Mouse (Mus musculus): ENCODE measurements at regions not wholly inside any gene's neighbourhood (a gene's known extent, or its start where the extent isn't known, plus 50 kb on each side); places are given as distances from the start of the nearest gene placed in this dataset.
A peak's percentile ranks its signal among the peaks of the same experiment; 100 is the strongest.

DNA sequence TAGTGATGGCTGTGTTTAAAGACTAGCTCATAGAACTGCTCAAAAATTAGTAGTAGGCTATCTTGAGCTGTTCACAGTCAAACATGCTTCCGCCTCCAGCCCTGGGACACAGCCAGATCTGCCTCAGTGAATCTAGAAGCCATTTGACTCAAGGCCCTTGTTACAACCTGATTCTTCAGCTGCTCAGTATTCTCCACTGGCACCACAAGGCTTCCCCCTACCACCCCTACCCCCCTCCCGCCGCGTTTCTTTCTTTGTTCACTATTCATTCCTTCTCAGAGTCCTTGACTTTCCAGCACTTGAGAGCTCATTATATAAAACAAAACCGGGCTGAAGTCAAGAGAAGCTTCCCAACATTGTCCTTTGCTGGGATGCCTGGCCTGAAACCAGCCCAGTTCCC lies 278.7 kb downstream of the Hlx start:
- Histone ChIP-seq H3K4me1 (replicated peaks; ENCODE audit: control insufficient read depth, insufficient read depth, low read length) (no peaks in the 10 kb centered on the region), H3K27ac (ENCODE audit: low read depth, low read length) (no peak overlapping the region), H3K9me3 (ENCODE audit: control insufficient read depth, low read length) (no peaks in the 10 kb centered on the region), H3K27me3 (ENCODE audit: control insufficient read depth, insufficient read depth, low read length) (no peaks in the 10 kb centered on the region), H3K4me3 (ENCODE audit: low read depth, low read length) (no peak overlapping the region), H3K9ac (ENCODE audit: low read depth, low read length) (no peak overlapping the region), H3K36me3 (ENCODE audit: control insufficient read depth, insufficient read depth, low read length) (no peaks in the 10 kb centered on the region), H3K4me2 (replicated peaks; ENCODE audit: low read depth, low read length) (no peak overlapping the region)
- peak; percentile 59; the same call in 1 of the 2 replicates for ATAC-seq (ENCODE audit: low FRiP score)
- DNase-seq (ENCODE audit: low spot score) = peak; percentile 6
- WGBS = 45% methylated on average over 5 of the region's 5 CpGs

DNA sequence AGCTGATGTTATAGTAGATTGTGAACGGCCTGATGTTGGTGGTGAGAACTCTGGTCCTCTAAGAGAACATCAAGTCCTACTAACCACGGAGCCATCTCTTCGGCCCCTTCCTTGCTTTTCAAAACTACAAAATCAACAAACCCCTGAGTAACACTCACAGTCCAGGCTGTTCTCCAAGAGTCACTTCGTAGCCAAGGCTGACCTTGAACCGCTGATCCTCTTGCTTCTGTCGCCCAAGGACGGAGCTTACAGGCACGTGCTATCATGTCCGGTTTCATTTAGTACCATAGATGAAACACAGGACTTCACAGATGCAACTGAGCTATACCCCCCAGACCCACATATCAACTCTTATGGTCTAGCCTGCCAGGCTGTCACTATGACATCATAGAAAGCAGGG lies 279.4 kb downstream of the Hlx start:
- no peaks in the 10 kb centered on the region for H3K4me1 ChIP-seq (replicated peaks; ENCODE audit: control insufficient read depth, insufficient read depth, low read length)
- H3K9me3 ChIP-seq (ENCODE audit: control insufficient read depth, low read length) = no peaks in the 10 kb centered on the region
- H3K4me2 ChIP-seq (replicated peaks; ENCODE audit: low read depth, low read length) = no peak overlapping the region
- no peak for DNase-seq (ENCODE audit: low spot score)
- ATAC-seq (ENCODE audit: low FRiP score) = no peak
- no peak overlapping the region for H3K4me3 ChIP-seq (ENCODE audit: low read depth, low read length)
- no peaks in the 10 kb centered on the region for H3K36me3 ChIP-seq (ENCODE audit: control insufficient read depth, insufficient read depth, low read length)
- no peak overlapping the region for H3K27ac ChIP-seq (ENCODE audit: low read depth, low read length)
- no peak overlapping the region for H3K9ac ChIP-seq (ENCODE audit: low read depth, low read length)
- WGBS = 93% methylated on average over 9 of the region's 9 CpGs
- H3K27me3 ChIP-seq (ENCODE audit: control insufficient read depth, insufficient read depth, low read length) = no peaks in the 10 kb centered on the region

DNA sequence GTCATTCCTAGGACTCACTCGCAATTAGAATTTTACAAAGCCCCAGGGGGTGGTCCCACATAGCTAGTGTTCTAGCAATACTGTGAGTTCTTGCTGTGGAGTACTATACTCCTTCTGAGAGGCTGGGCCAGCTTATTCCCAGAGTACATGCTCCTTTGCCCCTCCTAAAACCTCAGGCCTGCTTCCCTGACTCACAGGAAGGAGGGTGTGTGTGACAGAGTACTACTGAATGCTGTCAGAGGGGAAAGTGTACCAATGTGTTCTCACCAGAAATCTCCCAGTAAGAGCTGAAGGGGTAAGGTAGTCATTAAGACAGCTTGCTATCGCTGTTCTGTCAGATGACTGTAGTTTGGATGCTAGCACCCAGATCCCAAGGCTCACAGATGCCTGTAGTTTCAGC lies 280.7 kb downstream of the Hlx start:
- no peak for ATAC-seq (ENCODE audit: low FRiP score)
- no peak for DNase-seq (ENCODE audit: low spot score)
- Histone ChIP-seq H3K9me3 (ENCODE audit: control insufficient read depth, low read length) (no peaks in the 10 kb centered on the region), H3K27ac (ENCODE audit: low read depth, low read length) (no peak overlapping the region), H3K4me1 (replicated peaks; ENCODE audit: control insufficient read depth, insufficient read depth, low read length) (no peaks in the 10 kb centered on the region), H3K4me3 (ENCODE audit: low read depth, low read length) (no peak overlapping the region), H3K27me3 (ENCODE audit: control insufficient read depth, insufficient read depth, low read length) (no peaks in the 10 kb centered on the region), H3K36me3 (ENCODE audit: control insufficient read depth, insufficient read depth, low read length) (no peaks in the 10 kb centered on the region), H3K4me2 (replicated peaks; ENCODE audit: low read depth, low read length) (no peak overlapping the region), H3K9ac (ENCODE audit: low read depth, low read length) (no peak overlapping the region)
- 85% methylated on average over 2 of the region's 2 CpGs for WGBS

DNA sequence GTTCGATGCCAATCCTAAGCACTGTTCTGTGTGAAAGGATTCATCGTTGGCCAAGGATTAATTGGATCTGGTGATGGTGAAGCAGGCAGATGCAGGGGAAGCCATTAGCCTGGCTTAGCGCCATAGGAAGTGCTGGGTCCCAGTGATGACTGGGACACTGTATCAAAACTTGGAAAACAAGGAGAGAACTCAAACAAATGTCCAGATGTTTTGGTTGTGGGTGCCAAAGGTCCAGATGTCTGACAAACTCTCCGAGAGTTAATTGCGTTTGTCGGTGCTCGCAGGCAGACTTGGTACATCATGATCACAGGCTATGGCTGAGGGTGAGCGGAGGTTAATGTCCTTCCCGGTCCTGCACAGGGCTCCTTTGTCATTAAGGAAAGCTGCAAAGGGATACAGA lies 283.4 kb downstream of the Hlx start:
- no peaks in the 10 kb centered on the region for H3K27me3 ChIP-seq (ENCODE audit: control insufficient read depth, insufficient read depth, low read length)
- 81% methylated on average over 9 of the region's 9 CpGs for WGBS
- no peak overlapping the region for H3K9ac ChIP-seq (ENCODE audit: low read depth, low read length)
- no peaks in the 10 kb centered on the region for H3K36me3 ChIP-seq (ENCODE audit: control insufficient read depth, insufficient read depth, low read length)
- no peak overlapping the region for H3K4me3 ChIP-seq (ENCODE audit: low read depth, low read length)
- H3K4me1 ChIP-seq (replicated peaks; ENCODE audit: control insufficient read depth, insufficient read depth, low read length) = no peaks in the 10 kb centered on the region
- H3K4me2 ChIP-seq (replicated peaks; ENCODE audit: low read depth, low read length) = no peak overlapping the region
- no peaks in the 10 kb centered on the region for H3K9me3 ChIP-seq (ENCODE audit: control insufficient read depth, low read length)
- no peak overlapping the region for H3K27ac ChIP-seq (ENCODE audit: low read depth, low read length)
- ATAC-seq (ENCODE audit: low FRiP score) = no peak
- DNase-seq (ENCODE audit: low spot score) = no peak

DNA sequence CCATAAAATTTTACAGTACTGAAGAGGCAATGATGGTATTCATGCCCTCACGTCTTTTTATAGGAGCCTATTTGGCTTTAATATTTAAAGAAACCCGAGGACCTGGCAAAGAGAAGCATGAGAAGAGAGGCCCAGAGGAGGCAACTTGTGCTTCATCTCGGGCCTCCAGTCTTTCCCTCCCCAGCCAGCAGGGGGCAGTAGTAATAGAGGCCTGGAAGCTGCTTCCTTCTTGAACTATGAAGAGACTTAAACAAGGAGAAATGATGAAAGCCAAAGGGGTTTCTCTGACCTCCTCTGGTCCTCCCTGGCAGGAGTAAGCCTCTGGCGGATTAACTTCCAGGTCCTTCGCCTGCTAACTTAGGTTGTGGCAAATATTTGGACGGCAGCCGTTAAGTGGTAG lies 284.5 kb downstream of the Hlx start:
- Histone ChIP-seq H3K27ac (ENCODE audit: low read depth, low read length) (no peak overlapping the region), H3K27me3 (ENCODE audit: control insufficient read depth, insufficient read depth, low read length) (no peaks in the 10 kb centered on the region), H3K36me3 (ENCODE audit: control insufficient read depth, insufficient read depth, low read length) (no peaks in the 10 kb centered on the region), H3K4me3 (ENCODE audit: low read depth, low read length) (no peak overlapping the region), H3K9me3 (ENCODE audit: control insufficient read depth, low read length) (no peaks in the 10 kb centered on the region), H3K9ac (ENCODE audit: low read depth, low read length) (no peak overlapping the region), H3K4me2 (replicated peaks; ENCODE audit: low read depth, low read length) (no peak overlapping the region), H3K4me1 (replicated peaks; ENCODE audit: control insufficient read depth, insufficient read depth, low read length) (no peaks in the 10 kb centered on the region)
- WGBS = 60% methylated on average over 7 of the region's 7 CpGs
- ATAC-seq (ENCODE audit: low FRiP score) (no peak), DNase-seq (ENCODE audit: low spot score) (peak; percentile 81)

DNA sequence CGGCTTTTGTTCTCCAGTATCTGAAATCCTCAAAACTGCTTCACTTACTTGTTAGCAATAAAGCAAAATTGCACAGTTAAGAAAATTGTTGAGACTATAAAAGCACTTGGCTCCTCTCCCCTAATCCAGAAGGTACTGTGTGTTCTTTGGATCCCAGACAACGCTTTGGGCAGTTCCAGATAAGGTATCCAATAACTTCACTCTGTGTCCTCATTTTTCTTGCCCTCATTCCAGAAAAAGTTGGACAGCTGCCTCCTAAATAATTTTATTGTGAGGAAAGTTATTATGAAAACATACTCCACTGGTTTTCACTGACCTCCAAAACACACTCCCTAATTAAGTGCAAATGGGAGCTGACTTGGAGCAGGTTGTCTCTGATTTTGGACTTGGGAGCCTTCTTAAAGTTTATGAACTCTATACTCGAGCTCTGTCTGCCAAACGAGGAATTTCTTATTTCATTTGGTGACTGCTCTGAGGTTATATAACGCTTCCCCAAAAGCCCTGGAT lies 285.2 kb downstream of the Hlx start:
- DNase-seq (ENCODE audit: low spot score) = no peak
- no peak overlapping the region for H3K4me2 ChIP-seq (replicated peaks; ENCODE audit: low read depth, low read length)
- 79% methylated on average over 5 of the region's 5 CpGs for WGBS
- no peak overlapping the region for H3K9ac ChIP-seq (ENCODE audit: low read depth, low read length)
- no peak for ATAC-seq (ENCODE audit: low FRiP score)
- no peaks in the 10 kb centered on the region for H3K4me1 ChIP-seq (replicated peaks; ENCODE audit: control insufficient read depth, insufficient read depth, low read length)
- H3K9me3 ChIP-seq (ENCODE audit: control insufficient read depth, low read length) = no peaks in the 10 kb centered on the region
- H3K27ac ChIP-seq (ENCODE audit: low read depth, low read length) = no peak overlapping the region
- H3K36me3 ChIP-seq (ENCODE audit: control insufficient read depth, insufficient read depth, low read length) = no peaks in the 10 kb centered on the region
- no peak overlapping the region for H3K4me3 ChIP-seq (ENCODE audit: low read depth, low read length)
- no peaks in the 10 kb centered on the region for H3K27me3 ChIP-seq (ENCODE audit: control insufficient read depth, insufficient read depth, low read length)

DNA sequence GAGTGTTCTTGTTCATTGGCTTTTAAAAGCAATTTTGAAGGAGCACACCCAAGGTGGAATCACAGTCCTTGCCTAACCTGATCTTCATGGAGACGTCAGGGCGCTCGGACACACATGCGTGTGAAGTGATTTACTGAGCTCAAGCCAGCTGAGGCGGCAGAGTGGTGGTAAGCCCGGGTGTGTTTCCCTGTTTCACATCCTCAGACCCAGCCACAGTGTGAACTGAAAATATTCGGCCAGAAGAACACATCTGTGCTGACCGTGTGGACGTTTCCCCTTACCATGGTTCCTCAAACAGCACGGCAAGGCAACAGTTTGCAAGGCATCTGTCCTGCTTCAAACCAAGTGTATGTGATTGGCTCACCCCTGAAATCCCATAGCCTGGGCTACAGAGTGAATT lies 288.2 kb downstream of the Hlx start:
- DNase-seq (ENCODE audit: low spot score) (no peak), ATAC-seq (ENCODE audit: low FRiP score) (no peak)
- Histone ChIP-seq H3K36me3 (ENCODE audit: control insufficient read depth, insufficient read depth, low read length) (no peaks in the 10 kb centered on the region), H3K27me3 (ENCODE audit: control insufficient read depth, insufficient read depth, low read length) (no peaks in the 10 kb centered on the region), H3K4me3 (ENCODE audit: low read depth, low read length) (no peak overlapping the region), H3K4me2 (replicated peaks; ENCODE audit: low read depth, low read length) (no peak overlapping the region), H3K9me3 (ENCODE audit: control insufficient read depth, low read length) (no peaks in the 10 kb centered on the region), H3K27ac (ENCODE audit: low read depth, low read length) (no peak overlapping the region), H3K9ac (ENCODE audit: low read depth, low read length) (no peak overlapping the region), H3K4me1 (replicated peaks; ENCODE audit: control insufficient read depth, insufficient read depth, low read length) (no peaks in the 10 kb centered on the region)
- WGBS = 89% methylated on average over 10 of the region's 10 CpGs

DNA sequence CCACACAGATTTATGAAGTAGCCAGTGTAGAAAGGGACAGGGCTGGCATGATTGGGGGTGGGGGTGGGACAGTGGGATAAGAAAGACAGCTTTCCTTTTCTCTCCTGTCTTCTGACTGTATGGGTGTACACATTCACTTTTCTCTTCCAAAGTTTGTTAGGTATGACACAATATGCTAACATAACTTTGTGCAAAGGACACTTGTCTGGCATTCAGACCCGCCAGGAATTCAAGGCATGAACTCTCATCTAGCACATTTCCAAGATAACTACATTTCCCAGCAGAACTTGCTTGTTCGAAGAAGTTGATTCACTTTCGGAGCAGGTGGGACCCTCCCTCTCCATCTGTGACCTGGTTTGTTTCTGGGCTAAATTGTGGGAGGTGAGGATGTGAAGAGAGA lies 289.7 kb downstream of the Hlx start:
- Histone ChIP-seq H3K27me3 (ENCODE audit: control insufficient read depth, insufficient read depth, low read length) (no peaks in the 10 kb centered on the region), H3K4me2 (replicated peaks; ENCODE audit: low read depth, low read length) (no peak overlapping the region), H3K9ac (ENCODE audit: low read depth, low read length) (no peak overlapping the region), H3K9me3 (ENCODE audit: control insufficient read depth, low read length) (no peaks in the 10 kb centered on the region), H3K4me1 (replicated peaks; ENCODE audit: control insufficient read depth, insufficient read depth, low read length) (no peaks in the 10 kb centered on the region), H3K36me3 (ENCODE audit: control insufficient read depth, insufficient read depth, low read length) (no peaks in the 10 kb centered on the region), H3K4me3 (ENCODE audit: low read depth, low read length) (no peak overlapping the region), H3K27ac (ENCODE audit: low read depth, low read length) (no peak overlapping the region)
- ATAC-seq (ENCODE audit: low FRiP score) (no peak), DNase-seq (ENCODE audit: low spot score) (no peak)
- WGBS = 75% methylated on average over 3 of the region's 3 CpGs

DNA sequence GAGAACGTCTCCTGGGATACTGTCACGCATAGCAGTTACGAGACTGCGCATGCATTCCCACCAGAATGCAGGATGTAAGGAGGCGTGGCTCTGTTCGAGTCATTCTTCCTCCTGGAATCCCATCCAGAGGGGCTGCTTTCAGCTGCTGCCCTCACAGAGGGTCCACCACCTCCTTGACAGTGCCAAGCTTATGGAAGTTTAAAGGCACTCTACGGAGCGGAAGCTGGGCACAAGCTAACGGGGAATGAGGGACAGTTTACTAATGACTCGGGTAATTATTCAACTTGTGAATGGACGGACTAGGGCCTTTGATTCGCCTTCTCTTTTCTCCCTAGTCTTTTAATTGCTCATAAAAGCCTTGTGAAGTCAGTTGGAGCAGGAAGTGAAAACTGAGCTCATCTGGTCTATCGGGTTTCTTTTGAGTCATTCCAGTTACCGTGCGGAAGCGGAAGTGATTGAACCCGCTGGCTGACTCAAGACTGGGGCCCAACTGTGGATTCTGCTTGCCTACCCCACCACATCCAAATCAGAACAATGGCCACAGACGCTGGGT lies 291.3 kb downstream of the Hlx start:
- Histone ChIP-seq H3K27ac (ENCODE audit: low read depth, low read length) (peak overlapping the region; percentile 51; the same call in 1 of the 2 replicates), H3K27me3 (ENCODE audit: control insufficient read depth, insufficient read depth, low read length) (no peaks in the 10 kb centered on the region), H3K36me3 (ENCODE audit: control insufficient read depth, insufficient read depth, low read length) (no peaks in the 10 kb centered on the region), H3K9me3 (ENCODE audit: control insufficient read depth, low read length) (no peaks in the 10 kb centered on the region), H3K4me1 (replicated peaks; ENCODE audit: control insufficient read depth, insufficient read depth, low read length) (no peaks in the 10 kb centered on the region), H3K9ac (ENCODE audit: low read depth, low read length) (0 out of 2 replicates have a peak overlapping the region, but pooled peaks have one; percentile 37), H3K4me2 (replicated peaks; ENCODE audit: low read depth, low read length) (peak overlapping the region; percentile 29; the same call in 1 of the 2 replicates), H3K4me3 (ENCODE audit: low read depth, low read length) (peak overlapping the region; percentile 20)
- peak; percentile 57; the same call in 1 of the 2 replicates for ATAC-seq (ENCODE audit: low FRiP score)
- DNase-seq (ENCODE audit: low spot score) = peak; percentile 36
- 36% methylated on average over 18 of the region's 18 CpGs for WGBS

Measured in hindbrain, embryonic 11.5 days (tissue).